In the genomic region with DNA sequence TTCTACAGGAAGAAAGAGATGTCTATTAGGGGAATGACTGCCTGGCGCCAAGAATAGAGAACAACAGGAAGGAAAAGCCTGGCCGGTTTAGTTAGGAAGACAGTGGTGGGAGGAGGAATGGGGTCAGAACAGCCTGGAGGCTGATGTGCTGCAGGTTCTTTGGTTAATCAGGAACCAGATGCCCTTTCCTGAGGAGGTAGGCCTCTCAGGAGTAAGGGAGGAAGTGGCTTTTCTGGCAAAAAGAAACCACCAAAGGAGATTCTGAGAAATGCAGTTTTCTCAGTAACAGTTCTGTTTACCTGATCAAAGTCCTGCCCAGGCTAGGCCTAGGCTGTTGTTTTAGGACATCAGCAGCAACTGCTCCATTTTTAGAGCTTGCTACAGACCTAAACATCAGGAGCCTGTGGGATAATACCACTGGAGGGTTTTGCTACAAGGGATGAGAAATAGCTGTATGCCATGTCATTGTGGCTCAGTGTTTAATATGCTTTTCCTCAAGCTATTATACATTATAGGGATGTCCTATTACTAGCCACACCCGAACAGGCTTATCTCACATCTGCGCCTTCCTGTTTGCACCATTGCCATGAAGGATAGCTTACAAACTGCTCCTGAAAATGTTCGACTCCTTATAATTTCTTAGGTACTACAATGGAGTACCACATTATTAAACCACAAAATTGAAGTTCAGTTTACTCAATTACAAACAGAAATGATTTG, we compare ENCODE assay signal across 9 mouse cellular contexts. TPM values are rescaled to one million over a fixed set of nuclear protein-coding genes. Genes with fewer than 3 reads are reported as not detected.
DNase-seq lines count a peak whose midpoint lies in the region; ATAC-seq lines count a peak whose summit lies in the region.
"Had no signal": no experiment of that assay in that cellular context is flagged by ENCODE, and none has a peak within 500 bp of the region (broad histone marks: within the 10 kb centered on the region; RNA-seq: fewer than 3 reads in every experiment).

No protein-coding gene starts in this region.

- H3K4me3 ChIP-seq in heart, embryonic 12.5 days, result no peak overlapping the region
- H3K4me3 ChIP-seq in liver, embryonic 12.5 days, result no peak overlapping the region
- no peak overlapping the region for H3K4me3 ChIP-seq in forebrain, embryonic 16.5 days (replicated peaks; ENCODE audit: low read length)

- ATAC-seq in heart, embryonic 12.5 days (ENCODE audit: insufficient number of reproducible peaks, low FRiP score), result no peak
- peak; percentile 52 for ATAC-seq in inflammation-experienced regulatory T-cells, adult 6 months
- ATAC-seq in liver, embryonic 12.5 days, result no peak
- ATAC-seq in forebrain, embryonic 16.5 days, result no peak
- ATAC-seq: midbrain, embryonic 16.5 days had no signal

- H3K27me3 ChIP-seq in heart, embryonic 12.5 days (replicated peaks), result no peaks in the 10 kb centered on the region
- no peaks in the 10 kb centered on the region for H3K27me3 ChIP-seq in liver, embryonic 12.5 days (replicated peaks)
- no peaks in the 10 kb centered on the region for H3K27me3 ChIP-seq in forebrain, embryonic 16.5 days (replicated peaks; ENCODE audit: control insufficient read depth, insufficient read depth, low read length)

- H3K36me3 ChIP-seq in heart, embryonic 12.5 days, result no peaks in the 10 kb centered on the region
- no peaks in the 10 kb centered on the region for H3K36me3 ChIP-seq in liver, embryonic 12.5 days
- H3K36me3 ChIP-seq in forebrain, embryonic 16.5 days (ENCODE audit: control insufficient read depth, insufficient read depth), result no peaks in the 10 kb centered on the region

- peak; percentile 81 for DNase-seq in heart, adult 11 months
- peak; percentile 28 for DNase-seq in CD4-positive helper T cell, adult 2 months (ENCODE audit: low read depth, low spot score)
- no peak for DNase-seq in right cerebral cortex, adult 2 months (ENCODE audit: low spot score in 2 of 2)
- no peak for DNase-seq in spleen, adult 18-20 months

- H3K4me2 ChIP-seq in heart, embryonic 12.5 days, result no peak overlapping the region
- peak overlapping the region; percentile 14 for H3K4me2 ChIP-seq in liver, embryonic 12.5 days
- H3K4me2 ChIP-seq in forebrain, embryonic 16.5 days (ENCODE audit: low read length), result no peak overlapping the region

- H3K4me1 ChIP-seq in heart, embryonic 12.5 days (replicated peaks), result peaks cover 12% of the 10 kb centered on the region; the same call in 1 of the 2 replicates
- H3K4me1 ChIP-seq in liver, embryonic 12.5 days, result peaks cover 56% of the 10 kb centered on the region
- H3K4me1 ChIP-seq in forebrain, embryonic 16.5 days (replicated peaks; ENCODE audit: control insufficient read depth, insufficient read depth, low read length), result no peaks in the 10 kb centered on the region

- H3K27ac ChIP-seq in heart, embryonic 12.5 days (ENCODE audit: poor library complexity, severe bottlenecking), result no peak overlapping the region; the same call in 1 of the 2 replicates
- H3K27ac ChIP-seq in liver, embryonic 12.5 days, result peak overlapping the region; percentile 78
- no peak overlapping the region for H3K27ac ChIP-seq in forebrain, embryonic 16.5 days (ENCODE audit: low read length)

- no peak overlapping the region for H3K9ac ChIP-seq in heart, embryonic 12.5 days
- peak overlapping the region; percentile 53 for H3K9ac ChIP-seq in liver, embryonic 12.5 days
- H3K9ac ChIP-seq in forebrain, embryonic 16.5 days (replicated peaks; ENCODE audit: low read depth, low read length), result no peak overlapping the region

- no peaks in the 10 kb centered on the region for H3K9me3 ChIP-seq in heart, embryonic 12.5 days (replicated peaks)
- no peaks in the 10 kb centered on the region for H3K9me3 ChIP-seq in liver, embryonic 12.5 days (replicated peaks)
- H3K9me3 ChIP-seq in forebrain, embryonic 16.5 days (ENCODE audit: control insufficient read depth, low read length), result no peaks in the 10 kb centered on the region

- 63% methylated on average over 5 of the region's 5 CpGs for WGBS in heart, embryonic 12.5 days
- 31% methylated on average over 5 of the region's 5 CpGs for WGBS in liver, embryonic 12.5 days (ENCODE audit: insufficient replicate concordance)
- WGBS in forebrain, embryonic 16.5 days, result 92% methylated on average over 5 of the region's 5 CpGs

RNA-seq across cellular contexts. Expression of a gene that starts 11.8 kb away (rescaled TPM):
- 43.5 and 46.9 TPM in 2 replicates for polyA plus RNA-seq in heart, embryonic 12.5 days (2016; fragmentation: Nextera tagmentation; extraction: Ambion mirVana)
- 10 to 100 TPM; 20.7 to 55.4 (median 27.7) TPM for polyA plus RNA-seq in inflammation-experienced regulatory T-cells, adult 6 months (2017; shearing (Covaris generic))
- polyA plus RNA-seq in liver, embryonic 12.5 days (2016; fragmentation: Nextera tagmentation; extraction: Ambion mirVana), result 128 and 134 TPM in 2 replicates
- polyA plus RNA-seq in forebrain, embryonic 16.5 days (2015; fragmentation: Nextera tagmentation; extraction: Ambion mirVana), result 51.0 and 59.0 TPM in 2 replicates

RNA-seq across cellular contexts. Expression of a gene that starts 17.6 kb away (rescaled TPM):
- polyA plus RNA-seq in heart, embryonic 12.5 days (2016; fragmentation: Nextera tagmentation; extraction: Ambion mirVana), result 1.4 and 1.6 TPM in 2 replicates
- polyA plus RNA-seq in inflammation-experienced regulatory T-cells, adult 6 months (2017; shearing (Covaris generic)), result 1 to 10 TPM in 1 of 3 experiments, under 1 TPM in 1, not detected in 1; 0.56 to 1.3 TPM
- polyA plus RNA-seq in liver, embryonic 12.5 days (2016; fragmentation: Nextera tagmentation; extraction: Ambion mirVana), result 5.3 and 6.2 TPM in 2 replicates
- 2.2 and 2.8 TPM in 2 replicates for polyA plus RNA-seq in forebrain, embryonic 16.5 days (2015; fragmentation: Nextera tagmentation; extraction: Ambion mirVana)

RNA-seq across cellular contexts. Expression of a gene that starts 19.0 kb away (rescaled TPM):
- polyA plus RNA-seq in heart, embryonic 12.5 days (2016; fragmentation: Nextera tagmentation; extraction: Ambion mirVana), result 1.1 and 2.3 TPM in 2 replicates
- under 1 TPM in 1 of 3 experiments, not detected in 2; 0.99 TPM for polyA plus RNA-seq in inflammation-experienced regulatory T-cells, adult 6 months (2017; shearing (Covaris generic))
- 1.2 and 3.1 TPM in 2 replicates for polyA plus RNA-seq in liver, embryonic 12.5 days (2016; fragmentation: Nextera tagmentation; extraction: Ambion mirVana)
- 1.2 and 3.4 TPM in 2 replicates for polyA plus RNA-seq in forebrain, embryonic 16.5 days (2015; fragmentation: Nextera tagmentation; extraction: Ambion mirVana)
- polyA plus RNA-seq: midbrain, embryonic 16.5 days had no signal

RNA-seq across cellular contexts. Expression of a gene that starts 19.2 kb away (rescaled TPM):
- polyA plus RNA-seq in heart, embryonic 12.5 days (2016; fragmentation: Nextera tagmentation; extraction: Ambion mirVana), result 1.5 and 2.0 TPM in 2 replicates
- polyA plus RNA-seq in inflammation-experienced regulatory T-cells, adult 6 months (2017; shearing (Covaris generic)), result not detected
- 7.1 and 9.9 TPM in 2 replicates for polyA plus RNA-seq in liver, embryonic 12.5 days (2016; fragmentation: Nextera tagmentation; extraction: Ambion mirVana)
- 2.1 and 2.6 TPM in 2 replicates for polyA plus RNA-seq in forebrain, embryonic 16.5 days (2015; fragmentation: Nextera tagmentation; extraction: Ambion mirVana)
- polyA plus RNA-seq: midbrain, embryonic 16.5 days had no signal

RNA-seq across cellular contexts. Expression of a gene that starts 22.0 kb away (rescaled TPM):
- polyA plus RNA-seq in heart, embryonic 12.5 days (2016; fragmentation: Nextera tagmentation; extraction: Ambion mirVana), result 4.5 and 4.8 TPM in 2 replicates
- 10 to 100 TPM in 1 of 3 experiments, 1 to 10 TPM in 2; 2.4 to 13.2 (median 9.8) TPM for polyA plus RNA-seq in inflammation-experienced regulatory T-cells, adult 6 months (2017; shearing (Covaris generic))
- polyA plus RNA-seq in liver, embryonic 12.5 days (2016; fragmentation: Nextera tagmentation; extraction: Ambion mirVana), result 10.7 and 14.4 TPM in 2 replicates
- 2.1 and 6.2 TPM in 2 replicates for polyA plus RNA-seq in forebrain, embryonic 16.5 days (2015; fragmentation: Nextera tagmentation; extraction: Ambion mirVana)

Comparison
In these comparisons a context has a peak if more than half of its experiments do, and no peak if none do; other contexts are left out.
1. DNase-seq: peak in heart, adult 11 months (single experiment) and CD4-positive helper T cell, adult 2 months (single experiment); none in right cerebral cortex, adult 2 months (0 of 2) and spleen, adult 18-20 months (0 of 2).